8 mouse cellular contexts compared by ENCODE assay signal in genomic region chr11:68967337-68968282, GRCm38 (mm10). TPM values are rescaled to one million over a fixed set of nuclear protein-coding genes. Genes with fewer than 3 reads are reported as not detected.
A peak's percentile ranks its signal among the peaks of the same experiment; 100 is the strongest.
DNase-seq lines count a peak whose midpoint lies in the region; ATAC-seq and TF ChIP-seq lines count a peak whose summit lies in the region.

Slc25a35 (plus strand) TSS chr11:68968131.

- CTCF ChIA-PET in Patski (lab: Charles Lee): interaction anchor here (1.1 to 2.2 kb wide), 5 partner anchors 8 to 28 kb away, joined by 3 to 9 read pairs (median 3); partner anchors contain the start of gene Rangrf

- H3K4me1 ChIP-seq in hindbrain, embryonic 13.5 days (replicated peaks): peaks cover 24% of the 10 kb centered on the region

- ATAC-seq in Patski: peak; percentile 93
- ATAC-seq in hindbrain, embryonic 13.5 days (ENCODE audit: low FRiP score): peak; percentile 96

- H3K9me3 ChIP-seq in hindbrain, embryonic 13.5 days: no peaks in the 10 kb centered on the region

- H3K9ac ChIP-seq in hindbrain, embryonic 13.5 days: peak within 1 kb of the TSS; percentile 81

- H3K27me3 ChIP-seq in Patski: no peaks in the 10 kb centered on the region
- H3K27me3 ChIP-seq in hindbrain, embryonic 13.5 days: peaks cover 16% of the 10 kb centered on the region

- peak within 1 kb of the TSS; percentile 63 for H3K4me3 ChIP-seq in hindbrain, embryonic 13.5 days

- in situ Hi-C loops in Patski (cut with MboI; ENCODE audit: low pct_unique_long_range_greater_than_20kb): no loop called here

- POLR2A ChIA-PET in Patski (lab: Charles Lee): interaction anchor here (0.5 to 0.7 kb wide), 2 partner anchors 26 to 1264 kb away, joined by 3 read pairs; no protein-coding TSS in a partner anchor

- H3K4me2 ChIP-seq in hindbrain, embryonic 13.5 days: peak within 1 kb of the TSS; percentile 90

- H3K27ac ChIP-seq in hindbrain, embryonic 13.5 days: peak within 1 kb of the TSS; percentile 72

- TF ChIP-seq CTCF in Patski (IDR thresholded peaks at IDR 0.05): no peak

- no peak for DNase-seq in Patski (ENCODE audit: low read depth, low spot score)
- DNase-seq in cerebellum, postnatal 14 days: peak; percentile 92 to 93
- DNase-seq in frontal cortex, postnatal 14 days (ENCODE audit: low spot score in 2 of 2): peak; percentile 84 to 89
- DNase-seq in layer of hippocampus, postnatal 25 days (ENCODE audit: extremely low spot score in 1 of 2, low spot score in 1 of 2): peak; percentile 78 to 79
- peak; percentile 94 for DNase-seq in lung, postnatal 25 days (ENCODE audit: low spot score)
- DNase-seq in retina, embryonic 14.5 days (ENCODE audit: low spot score): peak; percentile 91
- peak; percentile 91 for DNase-seq in thymus, postnatal 4 days

- H3K36me3 ChIP-seq in hindbrain, embryonic 13.5 days: no peaks in the 10 kb centered on the region

- under 1% methylated on average over 50 of the region's 50 CpGs for WGBS in hindbrain, embryonic 13.5 days

RNA-seq across cellular contexts. Expression of gene Slc25a35, which starts in this region (rescaled TPM):
- polyA plus RNA-seq in Patski (2021): 7.2 TPM
- polyA plus RNA-seq in hindbrain, embryonic 13.5 days (2015; fragmentation: Nextera tagmentation; extraction: Ambion mirVana): 1.5 TPM in 2 replicates
- total RNA-seq in layer of hippocampus, postnatal 25 days (2021): 1 to 10 TPM; 4.4 to 7.6 TPM
